Mouse (Mus musculus): ENCODE data around the gene Gpd1l. TPM values are rescaled to one million over a fixed set of nuclear protein-coding genes. Genes with fewer than 3 reads are reported as not detected.

Gene Gpd1l
- total RNA-seq, 2 experiments from 2014 or later: 17.2 to 20.8 TPM

GRCm38 (mm10) chr9:114933037-114933722 is 607 bp downstream of the Gpd1l start:
- intact Hi-C loops (cut with DNase I; ENCODE audit: low total_unique reads): no loop called here

DNA sequence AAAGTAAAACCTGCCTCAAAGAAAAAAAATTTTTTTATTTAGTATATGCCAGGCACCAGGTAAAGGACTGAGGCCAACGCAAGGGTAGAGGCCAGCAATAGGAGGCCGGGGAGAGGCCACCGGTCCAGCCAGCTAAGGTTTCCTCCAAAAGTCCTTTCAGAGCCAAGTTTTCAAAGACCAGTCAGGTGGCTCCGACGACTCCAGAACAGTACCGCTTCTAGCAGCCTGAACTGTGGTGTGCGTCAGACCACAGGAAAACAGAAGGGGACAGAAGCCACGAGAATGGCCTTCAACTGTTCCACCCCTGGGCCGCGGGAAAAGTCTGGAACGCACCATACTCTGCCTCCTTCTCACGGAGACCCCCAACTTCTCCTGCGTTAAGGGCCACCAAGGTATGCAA is 1.2 kb downstream of the Gpd1l start:
- intact Hi-C loops (cut with DNase I; ENCODE audit: low total_unique reads): no loop called here
- DNase-seq: no peak

More at GRCm38 (mm10) chr9:114933037-114933722, 607 bp downstream of the Gpd1l start:
- DNase-seq: no peak

GRCm38 (mm10) chr9:114930464-114931090 is 3.2 kb downstream of the Gpd1l start:
- DNase-seq: peak; percentile 83
- intact Hi-C loops (cut with DNase I; ENCODE audit: low total_unique reads): no loop called here

DNA sequence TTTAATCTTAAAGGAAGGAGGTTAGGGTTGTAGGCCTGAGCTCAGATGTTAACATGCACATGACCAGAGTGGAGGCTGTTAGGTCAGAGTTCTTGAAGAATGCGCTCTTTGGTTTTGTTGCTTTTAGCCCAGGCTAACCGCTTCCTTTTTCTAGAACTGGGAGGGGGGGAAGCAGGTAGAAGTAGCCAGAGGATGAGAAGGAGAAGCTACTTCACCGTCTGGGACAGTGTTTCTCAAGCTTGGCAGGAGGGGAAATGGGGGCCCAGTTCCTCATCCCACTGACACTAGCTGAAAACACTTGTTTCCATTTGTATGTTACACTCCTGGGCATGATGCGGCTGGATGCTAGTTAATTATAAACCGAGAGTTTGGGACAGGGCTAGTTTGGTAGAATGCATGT is 8.2 kb downstream of the Gpd1l start:
- intact Hi-C loops (cut with DNase I; ENCODE audit: low total_unique reads): no loop called here
- no peak for DNase-seq

DNA sequence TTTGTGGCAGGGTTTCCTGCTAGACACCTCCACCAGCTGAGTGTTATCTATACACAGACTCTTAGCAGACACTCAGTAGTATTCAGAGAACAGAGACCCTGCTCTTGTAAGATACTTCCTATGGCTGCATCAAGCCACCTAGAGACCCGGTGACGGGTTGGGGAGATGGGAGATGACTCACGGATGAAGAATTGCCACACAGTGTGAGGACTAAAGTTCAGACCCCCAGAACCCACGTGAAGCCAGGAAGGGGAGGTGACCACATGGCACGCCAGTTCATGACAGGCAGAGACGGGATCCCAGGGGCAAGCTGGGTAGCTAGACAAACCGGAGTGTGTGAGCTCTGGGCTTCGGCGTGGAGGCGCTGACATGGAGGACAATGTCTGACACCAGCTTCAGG is 8.7 kb downstream of the Gpd1l start:
- intact Hi-C loops (cut with DNase I; ENCODE audit: low total_unique reads): no loop called here
- DNase-seq: no peak

DNA sequence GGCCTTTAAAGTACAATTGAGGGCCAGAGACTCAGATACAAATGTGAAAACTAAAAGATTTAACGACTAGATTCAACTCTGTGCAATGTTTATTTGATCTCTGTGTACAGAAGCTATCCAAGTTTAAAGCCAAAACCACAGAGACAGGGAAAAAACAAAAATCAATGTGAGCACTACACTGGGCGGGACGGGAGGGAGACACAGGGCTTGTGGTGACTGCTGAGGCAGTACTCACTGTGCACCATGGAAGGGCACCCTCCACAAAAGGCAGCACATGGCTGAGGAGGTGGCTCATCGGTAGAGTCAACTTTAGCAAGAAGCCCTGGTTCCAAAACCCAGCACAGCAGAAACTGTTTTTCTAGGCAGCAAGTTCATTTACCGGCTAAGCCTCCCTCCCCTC is 9.3 kb downstream of the Gpd1l start:
- intact Hi-C loops (cut with DNase I; ENCODE audit: low total_unique reads): no loop called here
- DNase-seq: no peak

- DNase-seq: no peak
- intact Hi-C loops (cut with DNase I; ENCODE audit: low total_unique reads): no loop called here
Observed at GRCm38 (mm10) chr9:114922209-114922608, 11.6 kb downstream of the Gpd1l start.

- intact Hi-C loops (cut with DNase I; ENCODE audit: low total_unique reads): no loop called here
- peak; percentile 70 for DNase-seq
Observed at GRCm38 (mm10) chr9:114921352-114922081, 12.3 kb downstream of the Gpd1l start.

DNA sequence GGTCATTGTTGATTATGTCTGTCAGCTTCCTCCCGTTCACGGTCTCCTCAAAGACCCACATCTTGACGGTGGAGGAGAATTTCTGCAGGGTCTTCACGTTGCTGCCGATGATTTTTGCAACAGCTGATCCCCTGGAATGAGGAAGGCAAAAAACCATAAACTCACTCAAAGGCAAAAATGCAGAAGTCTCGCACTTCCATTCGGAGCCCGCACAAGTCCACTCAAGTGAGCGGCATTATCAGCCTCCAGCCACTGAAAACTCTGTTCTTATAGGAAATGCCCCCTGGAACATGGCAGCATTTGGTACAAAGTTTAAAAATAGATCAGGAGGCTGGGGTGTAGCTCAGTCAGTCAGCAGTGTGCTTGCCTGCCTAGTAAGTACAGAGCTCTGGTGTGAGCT is 13.2 kb downstream of the Gpd1l start:
- intact Hi-C loops (cut with DNase I; ENCODE audit: low total_unique reads): no loop called here
- DNase-seq: no peak

- DNase-seq: peak; percentile 78
Observed at GRCm38 (mm10) chr9:114912680-114913649, 20.8 kb downstream of the Gpd1l start.

GRCm38 (mm10) chr9:114907509-114907908 is 26.3 kb downstream of the Gpd1l start:
- intact Hi-C loops (cut with DNase I; ENCODE audit: low total_unique reads): no loop called here
- no peak for DNase-seq

More at GRCm38 (mm10) chr9:114912680-114913649, 20.8 kb downstream of the Gpd1l start:
- intact Hi-C loops (cut with DNase I; ENCODE audit: low total_unique reads): no loop called here

- intact Hi-C loops (cut with DNase I; ENCODE audit: low total_unique reads): no loop called here
- no peak for DNase-seq
Observed at GRCm38 (mm10) chr9:114895919-114896318, 37.9 kb downstream of the Gpd1l start.

- intact Hi-C loops (cut with DNase I; ENCODE audit: low total_unique reads): no loop called here
- no peak for DNase-seq
Observed at GRCm38 (mm10) chr9:114892974-114893373, 40.8 kb downstream of the Gpd1l start.

DNA sequence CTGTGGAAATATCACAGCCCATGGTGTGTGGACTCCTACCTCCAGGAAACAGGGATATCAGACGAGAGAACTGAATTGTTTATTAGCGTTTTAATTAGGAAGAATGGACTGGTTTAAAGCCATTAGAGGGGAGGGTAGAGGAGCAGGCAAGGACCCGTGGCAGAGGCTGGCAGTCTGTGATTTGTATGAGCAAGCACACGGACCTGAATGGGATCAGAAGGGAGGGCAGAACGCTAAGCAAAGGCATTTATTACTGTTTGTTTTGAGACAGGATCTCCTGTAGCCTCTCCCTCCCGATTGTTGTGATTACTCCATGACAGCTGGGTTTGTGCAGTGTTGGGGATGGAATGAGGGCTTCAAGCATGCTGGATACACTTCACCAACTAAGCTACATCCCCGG is 43.4 kb downstream of the Gpd1l start:
- intact Hi-C loops (cut with DNase I; ENCODE audit: low total_unique reads): no loop called here
- DNase-seq: no peak

DNA sequence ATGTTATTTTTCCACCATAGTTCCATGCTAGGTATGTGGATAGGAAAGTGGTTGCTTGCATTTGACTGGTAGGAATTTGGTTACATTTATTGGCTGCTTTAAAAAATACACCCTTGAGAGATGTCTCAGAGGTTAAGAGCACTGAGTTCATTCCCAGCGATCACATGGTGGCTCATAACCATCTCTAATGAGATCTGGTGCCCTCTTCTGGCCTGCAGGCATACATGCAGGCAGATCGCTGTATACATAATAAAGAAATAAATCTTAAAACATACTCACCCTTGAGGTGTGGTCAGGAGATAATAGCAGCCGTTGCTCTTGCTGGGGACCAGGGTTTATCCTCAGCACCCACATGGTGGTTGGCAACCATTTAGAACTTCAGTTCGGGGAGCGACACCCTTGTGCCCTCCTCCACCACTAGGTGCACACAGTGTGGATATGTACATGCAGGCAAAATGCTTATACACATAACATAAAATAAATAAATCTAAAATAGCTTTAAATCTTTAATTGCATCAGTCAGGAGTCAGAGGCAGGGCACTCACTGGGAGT is 44.9 kb downstream of the Gpd1l start:
- DNase-seq: no peak
- intact Hi-C loops (cut with DNase I; ENCODE audit: low total_unique reads): loop anchor here (5.0 kb wide), 1 partner anchor 92 kb away; no protein-coding TSS in a partner anchor

- DNase-seq: no peak
- intact Hi-C loops (cut with DNase I; ENCODE audit: low total_unique reads): loop anchor here (5.0 kb wide), 1 partner anchor 90 kb away; no protein-coding TSS in a partner anchor
Observed at GRCm38 (mm10) chr9:114887699-114888098, 46.1 kb downstream of the Gpd1l start.

DNA sequence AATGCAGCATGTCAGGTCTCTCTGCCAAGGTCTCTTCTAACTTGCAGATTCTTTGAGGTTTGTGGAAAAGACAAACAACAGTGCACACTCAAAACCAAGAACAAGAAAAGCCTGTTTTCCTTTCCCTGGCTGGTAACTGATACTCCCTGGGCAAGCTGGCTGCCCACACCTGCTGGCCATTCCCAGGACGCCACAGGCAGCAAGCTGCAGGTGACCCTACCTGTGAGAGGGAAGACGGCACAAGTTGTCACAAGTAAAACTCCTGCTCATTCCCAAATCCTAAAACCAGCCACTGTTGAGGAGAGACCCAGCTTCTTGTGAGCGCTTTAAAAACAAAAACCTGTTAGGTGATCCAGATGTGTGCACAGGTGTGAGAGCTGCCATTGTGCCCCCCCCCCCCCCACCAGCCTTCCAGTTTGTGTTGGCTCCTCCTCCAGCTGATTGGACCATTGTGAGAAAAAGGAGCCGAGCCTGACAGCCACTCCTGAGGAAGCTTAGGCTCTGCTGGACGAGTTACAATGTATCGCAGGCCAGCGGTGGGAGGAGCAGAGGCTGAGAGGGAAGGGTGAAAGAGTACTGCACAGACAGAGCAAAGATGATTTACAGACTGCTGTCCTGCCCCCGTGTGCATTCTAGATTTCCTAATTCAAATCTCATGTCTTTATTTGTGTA is 47.7 kb downstream of the Gpd1l start:
- intact Hi-C loops (cut with DNase I; ENCODE audit: low total_unique reads): loop anchor here (5.0 kb wide), 1 partner anchor 89 kb away; no protein-coding TSS in a partner anchor
- no peak for DNase-seq

DNA sequence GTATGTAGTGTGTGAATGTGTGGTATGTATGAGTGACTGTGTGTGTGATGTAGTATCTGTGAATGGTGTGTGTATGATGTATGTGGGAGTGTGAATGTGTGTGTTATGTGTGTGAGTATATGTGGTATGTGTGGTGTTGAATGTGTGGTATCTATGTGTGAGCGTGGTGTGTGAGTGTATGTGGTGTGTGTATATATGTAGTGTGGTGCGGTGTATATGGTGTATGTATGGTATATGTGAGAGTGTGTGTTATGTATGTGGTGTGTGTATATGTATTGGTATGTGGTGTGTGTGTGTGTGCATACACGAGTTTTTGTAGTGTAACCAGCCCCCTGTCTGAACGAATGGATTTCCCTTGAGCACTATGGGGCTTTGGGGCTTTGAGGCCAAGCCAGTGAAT is 48.2 kb downstream of the Gpd1l start:
- intact Hi-C loops (cut with DNase I; ENCODE audit: low total_unique reads): loop anchor here (5.0 kb wide), 1 partner anchor 88 kb away; no protein-coding TSS in a partner anchor

More for the DNA sequence above, 48.2 kb downstream of the Gpd1l start:
- DNase-seq: no peak
